Mouse (Mus musculus): Measurements from ENCODE around the gene Olfr222.

The Olfr222 gene

DNA sequence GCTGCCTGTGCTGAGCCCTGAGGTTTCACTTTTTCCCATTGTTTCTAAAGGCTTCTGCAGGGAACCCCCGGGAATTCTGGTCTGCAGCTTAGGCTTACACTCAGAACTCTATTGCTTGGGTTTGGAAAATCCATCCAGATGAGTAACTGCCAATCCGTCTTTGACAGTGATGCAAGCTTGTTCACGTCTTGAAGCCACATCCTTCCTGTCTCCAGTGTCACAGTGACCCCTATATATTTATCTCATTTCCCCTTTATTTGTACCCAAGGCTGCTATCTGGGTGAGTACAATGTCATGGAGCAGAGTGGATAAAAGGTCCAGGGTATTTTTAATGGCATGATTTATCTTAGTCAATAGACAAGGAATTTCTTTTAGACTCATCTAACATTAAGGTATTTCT, 34.7 kb downstream of the Olfr222 start, which contains the start of gene Nlrp3:
Nlrp3 (plus strand) TSS at position 245 of the 400 bp plus-strand sequence.
- DNase-seq (ENCODE audit: low spot score), result no peak

GRCm38 (mm10) chr11:59540123-59540522, 35.9 kb downstream of the Olfr222 start:
- no peak for DNase-seq (ENCODE audit: low spot score)

GRCm38 (mm10) chr11:59538387-59538786, 37.6 kb downstream of the Olfr222 start:
- DNase-seq (ENCODE audit: low spot score), result no peak

GRCm38 (mm10) chr11:59537218-59538130, 38.6 kb downstream of the Olfr222 start:
- peak; percentile 29 for DNase-seq (ENCODE audit: low spot score)

- no peak for DNase-seq (ENCODE audit: low spot score)
These were observed 44.5 kb downstream of the Olfr222 start for GRCm38 (mm10) chr11:59531562-59531961.

DNA sequence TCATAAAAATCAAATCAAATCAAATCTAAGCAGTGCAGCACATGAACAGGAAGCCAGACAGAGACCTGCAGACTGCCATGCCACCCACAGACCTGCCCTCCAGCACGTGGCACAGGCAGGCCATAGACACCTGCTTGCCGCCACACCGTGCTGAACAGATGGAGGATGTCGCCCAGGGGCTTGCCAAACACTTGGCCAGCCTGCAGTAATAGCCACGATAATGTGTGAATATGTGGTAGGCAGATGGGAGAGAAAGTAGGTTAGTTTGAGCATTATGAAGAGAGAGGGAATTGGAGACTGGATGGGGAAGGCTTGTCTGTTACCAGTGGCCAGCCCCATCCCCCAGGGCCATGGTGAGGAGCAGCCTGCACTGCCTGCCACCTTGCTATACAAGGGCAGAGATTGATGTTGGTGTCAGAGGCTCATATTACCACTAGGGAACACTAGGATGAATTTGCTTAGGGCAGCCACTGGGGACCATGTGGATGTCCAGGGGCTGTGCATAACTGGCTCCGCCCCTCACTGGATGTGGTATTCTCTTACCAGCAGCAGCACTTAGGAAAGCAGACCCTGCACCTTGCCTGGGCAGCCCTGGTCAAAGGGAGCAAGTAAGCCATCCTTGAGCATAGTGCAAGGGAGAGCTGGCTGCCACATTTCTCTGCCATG, 45.0 kb downstream of the Olfr222 start:
- DNase-seq (ENCODE audit: low spot score), result no peak

DNA sequence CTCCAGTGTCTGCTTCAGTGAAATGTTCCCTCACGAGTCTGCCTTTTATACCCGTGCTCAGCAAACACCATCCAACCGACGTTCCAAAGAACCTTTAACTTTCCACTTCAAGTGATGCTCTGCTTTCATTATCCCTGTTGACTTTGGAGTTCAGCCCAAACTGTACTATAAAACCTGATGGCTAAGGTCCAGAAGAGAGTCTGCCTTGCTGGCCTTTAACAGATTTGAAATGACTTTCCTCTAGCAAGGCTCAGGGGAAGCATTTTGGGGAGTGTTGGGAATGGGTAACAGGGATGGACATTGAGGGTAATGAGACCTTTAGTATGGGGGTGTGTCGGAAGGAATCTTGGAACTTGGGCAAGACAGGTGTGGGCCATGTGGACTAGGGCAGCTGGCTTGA, 45.8 kb downstream of the Olfr222 start:
- no peak for DNase-seq (ENCODE audit: low spot score)

DNA sequence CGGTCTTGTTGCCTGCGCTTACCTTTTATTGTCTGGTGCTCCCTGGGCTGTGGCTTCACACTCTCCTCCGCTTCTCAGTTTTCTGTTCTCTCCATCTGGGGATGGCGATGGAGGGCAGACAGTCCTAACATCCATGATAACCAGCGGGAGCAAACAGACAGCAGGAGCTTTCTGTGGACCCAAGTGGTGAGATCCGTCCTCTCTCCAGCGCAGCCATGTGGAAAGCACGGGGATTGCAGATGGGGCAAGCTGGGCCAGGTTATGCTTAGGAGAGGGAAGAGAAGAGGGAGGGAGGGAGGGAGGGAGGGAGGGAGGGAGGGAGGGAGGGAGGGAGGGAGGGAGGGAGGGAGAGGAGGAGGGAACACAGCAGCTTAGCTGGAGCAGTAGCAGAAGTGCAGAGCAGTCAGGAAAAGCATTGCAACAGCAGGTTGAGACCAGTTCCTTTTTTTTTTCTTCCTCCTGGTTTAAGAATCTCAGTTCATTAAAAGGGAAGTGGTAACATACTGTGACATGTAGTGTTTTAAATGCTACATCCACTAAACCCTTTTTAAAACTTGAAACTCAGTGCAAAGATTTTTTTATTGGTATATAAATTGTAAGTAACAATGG, 49.5 kb downstream of the Olfr222 start, which contains the start of gene Zkscan17:
Zkscan17 (minus strand) TSS at position 280 of the 609 bp plus-strand sequence.
- DNase-seq (ENCODE audit: low spot score), result peak; percentile 50

GRCm38 (mm10) chr11:59525237-59525636, 50.8 kb downstream of the Olfr222 start:
- DNase-seq (ENCODE audit: low spot score), result peak; percentile 93

- no peak for DNase-seq (ENCODE audit: low spot score)
These were observed 51.9 kb downstream of the Olfr222 start for GRCm38 (mm10) chr11:59524150-59524549.
